Mouse (Mus musculus): ENCODE measurements around the gene Tspan18. TPM values are rescaled to one million over a fixed set of nuclear protein-coding genes. Genes with fewer than 3 reads are reported as not detected.

Gene Tspan18
- total RNA-seq, 2 experiments from 2014 or later: 94.2 to 94.6 TPM

DNA sequence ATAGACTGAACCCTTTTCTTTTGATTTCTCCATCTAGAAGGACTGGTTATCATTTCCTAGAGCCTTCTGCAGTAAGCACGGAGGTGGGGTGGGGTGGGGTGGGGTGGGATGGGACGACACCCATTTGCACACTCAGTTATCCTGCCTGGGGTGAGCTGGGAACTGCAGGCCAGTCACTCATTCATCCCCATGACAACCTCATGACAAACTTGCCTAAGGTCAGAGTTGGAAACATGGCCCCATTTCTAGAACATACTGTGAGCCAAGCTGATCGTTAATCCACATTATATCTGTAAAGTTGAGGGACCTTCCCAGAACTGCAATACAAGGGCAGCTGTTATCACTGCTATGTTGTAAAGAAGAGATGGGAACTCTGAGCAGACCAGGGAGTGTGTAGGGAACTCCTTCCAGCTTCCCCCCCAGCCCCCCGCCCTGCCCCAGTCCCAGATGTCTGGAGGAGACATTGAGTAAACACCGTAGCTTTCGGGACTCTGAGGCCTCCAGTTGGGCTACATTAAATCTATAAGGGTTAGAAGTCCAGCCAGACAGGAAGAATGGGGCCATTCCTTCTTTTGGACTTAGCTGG lies 170.5 kb downstream of the Tspan18 start:
- DNase-seq (ENCODE audit: low spot score in 2 of 2): no peak

- peak in 1 of 2 experiments; percentile 53 for DNase-seq (ENCODE audit: low spot score in 2 of 2)
Measured at GRCm38 (mm10) chr2:93163317-93163716, 171.0 kb downstream of the Tspan18 start.

GRCm38 (mm10) chr2:93162791-93163190 lies 171.5 kb downstream of the Tspan18 start:
- no peak for DNase-seq (ENCODE audit: low spot score in 2 of 2)

GRCm38 (mm10) chr2:93161914-93162664 lies 172.2 kb downstream of the Tspan18 start:
- DNase-seq (ENCODE audit: low spot score in 2 of 2): no peak

GRCm38 (mm10) chr2:93160467-93161035 lies 173.8 kb downstream of the Tspan18 start:
- no peak for DNase-seq (ENCODE audit: low spot score in 2 of 2)

GRCm38 (mm10) chr2:93154486-93155032 lies 179.7 kb downstream of the Tspan18 start:
- no peak for DNase-seq (ENCODE audit: low spot score in 2 of 2)

DNA sequence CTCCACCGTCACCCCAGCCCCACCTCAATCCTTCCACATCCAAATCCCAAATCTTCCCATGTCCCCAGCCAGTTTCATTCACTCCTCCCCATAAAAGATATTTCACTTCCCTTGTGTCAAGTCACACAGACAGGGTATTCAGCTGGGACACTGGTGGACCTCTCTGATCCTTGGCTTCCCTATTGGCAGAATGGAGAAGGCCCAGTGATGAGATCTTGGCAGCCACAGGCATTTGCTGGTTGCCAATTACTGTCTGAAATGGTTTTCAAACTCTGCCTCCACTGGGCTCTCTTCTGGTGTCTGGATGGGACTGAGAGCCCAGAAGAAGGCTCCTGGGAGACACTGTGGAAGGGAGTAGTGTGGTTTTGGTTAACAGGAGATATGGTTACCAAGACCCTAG lies 180.5 kb downstream of the Tspan18 start:
- no peak for DNase-seq (ENCODE audit: low spot score in 2 of 2)

DNA sequence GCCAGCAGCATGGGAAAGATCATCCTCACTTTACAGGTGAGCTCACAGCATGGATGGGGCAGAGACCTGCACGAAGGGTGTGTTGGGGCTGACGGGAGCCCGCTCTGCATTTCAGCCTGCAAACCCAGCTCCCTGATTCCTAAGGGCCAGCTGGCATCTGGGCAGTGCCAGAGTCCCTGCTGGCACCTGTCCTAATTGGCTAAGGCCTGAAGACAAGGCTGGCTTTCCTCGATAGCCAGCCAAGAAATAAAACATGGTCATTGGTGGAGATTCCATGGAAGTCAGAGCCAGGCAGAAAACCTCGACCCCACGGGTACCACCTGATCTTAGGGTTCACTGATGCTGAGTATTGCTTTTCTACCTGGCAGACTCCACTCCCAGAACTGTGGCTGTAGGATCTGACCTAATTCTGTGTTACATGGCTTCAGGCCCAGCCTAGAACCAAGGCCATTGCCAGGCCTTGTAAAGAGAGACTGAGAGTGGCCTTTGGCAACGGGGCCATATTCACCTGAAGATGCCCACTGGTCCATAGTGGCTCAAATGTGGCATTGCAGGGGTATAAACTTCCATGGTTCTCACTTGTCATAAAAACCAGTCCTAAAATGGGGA lies 181.3 kb downstream of the Tspan18 start:
- DNase-seq (ENCODE audit: low spot score in 2 of 2): no peak

GRCm38 (mm10) chr2:93152191-93152601 lies 182.1 kb downstream of the Tspan18 start:
- DNase-seq (ENCODE audit: low spot score in 2 of 2): no peak

Other genes with a start within 250 kb of the Tspan18 start
- 100 to 1,000 TPM; 114 to 117 TPM for gene Trp53i11, start 147.0 kb downstream of the Tspan18 start, total RNA-seq (2021)
- 10 to 100 TPM; 68.7 to 73.7 TPM for gene Cd82, start 128.6 kb upstream of the Tspan18 start, total RNA-seq (2021)
- not detected for gene Gm10803, start 226.1 kb upstream of the Tspan18 start, total RNA-seq (2021)